Mouse (Mus musculus) lung, postnatal 36 days (tissue): Measurements from ENCODE around the gene Gm15557.
A peak's percentile ranks its signal among the peaks of the same experiment; 100 is the strongest.
"Not testable (repeated sequence)": the region's sequence is repeated elsewhere in the genome, so short reads cannot be mapped to it uniquely, and the experiment has no call there.

Source experiments
- DNase-seq: peaks from one replicate; pipeline ENCODE4 v3.0.0; 2022; ENCODE audit warnings: mixed read lengths

Gene Gm15557

GRCm38 (mm10) chr2:155940681-155941080 is at the start of gene Gm15557:
Gm15557 (plus strand) TSS chr2:155940728.
- DNase-seq = no peak

DNA sequence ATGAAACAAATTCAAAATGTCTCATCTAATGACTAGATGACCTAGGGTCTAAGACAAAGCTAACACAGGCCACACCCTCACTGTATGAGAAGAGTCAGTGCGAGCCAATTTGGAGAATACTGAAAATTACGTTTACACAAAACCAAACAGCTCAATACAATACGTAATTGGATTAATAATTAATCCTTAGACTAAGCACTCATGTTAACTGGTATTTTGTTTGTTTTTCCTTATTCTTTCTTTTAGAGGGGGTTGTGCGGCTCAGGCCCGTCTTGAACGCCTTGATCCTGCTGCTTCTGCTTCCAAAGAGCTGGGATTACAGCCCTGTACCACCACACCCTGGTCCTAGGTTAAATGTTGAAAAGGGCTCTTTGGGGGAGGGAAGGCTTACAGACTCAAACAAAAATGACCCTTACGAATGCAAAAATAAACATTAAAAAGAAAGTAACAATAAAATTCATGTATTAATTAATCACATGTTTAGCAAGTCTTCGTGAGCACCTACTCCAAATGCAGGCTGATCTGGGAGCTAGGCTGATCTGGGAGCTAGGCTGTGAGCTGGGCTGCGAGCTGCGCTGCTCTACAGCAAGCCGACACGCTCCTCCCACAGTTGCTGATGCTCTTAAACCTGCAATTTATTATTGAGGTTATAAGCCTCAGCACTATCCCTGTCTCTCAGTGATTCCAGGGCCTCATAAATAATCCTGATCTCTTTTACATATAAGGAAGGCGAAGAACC is 46.1 kb upstream of the Gm15557 start:
- DNase-seq = no peak

- peak; percentile 45 for DNase-seq
Measured at GRCm38 (mm10) chr2:155895046-155895735, 45.3 kb upstream of the Gm15557 start.

DNA sequence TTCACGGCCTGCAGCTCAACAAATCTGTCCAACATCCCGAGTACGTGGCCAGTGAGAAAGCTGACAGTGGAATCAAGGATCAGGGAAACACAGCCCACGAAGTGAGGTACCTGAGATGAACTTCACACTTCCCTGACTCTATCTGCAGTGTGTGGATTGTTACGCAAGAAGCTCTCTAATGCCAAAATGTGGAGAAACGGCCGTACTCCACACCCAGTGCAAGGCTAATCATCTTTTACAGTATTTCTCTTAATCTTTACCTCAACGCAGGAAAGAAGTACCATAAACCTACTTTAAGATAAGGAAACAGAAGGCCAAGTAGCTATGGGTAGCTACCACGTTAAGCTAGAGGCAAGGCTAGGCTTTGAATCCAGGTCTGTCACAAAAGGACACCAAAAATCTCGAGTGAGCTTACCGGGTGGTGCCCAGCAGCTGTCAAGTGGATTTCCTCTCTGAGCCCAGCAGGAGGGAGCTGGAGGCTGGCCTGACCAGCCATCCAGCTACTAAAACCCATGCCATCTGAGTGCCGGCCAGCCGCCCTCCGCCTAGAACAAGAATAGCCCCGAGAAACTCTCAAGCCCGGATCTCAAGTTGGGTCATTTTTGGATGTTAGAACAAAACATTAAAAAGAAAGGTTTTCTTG is 37.4 kb upstream of the Gm15557 start:
- peak; percentile 23 for DNase-seq

DNA sequence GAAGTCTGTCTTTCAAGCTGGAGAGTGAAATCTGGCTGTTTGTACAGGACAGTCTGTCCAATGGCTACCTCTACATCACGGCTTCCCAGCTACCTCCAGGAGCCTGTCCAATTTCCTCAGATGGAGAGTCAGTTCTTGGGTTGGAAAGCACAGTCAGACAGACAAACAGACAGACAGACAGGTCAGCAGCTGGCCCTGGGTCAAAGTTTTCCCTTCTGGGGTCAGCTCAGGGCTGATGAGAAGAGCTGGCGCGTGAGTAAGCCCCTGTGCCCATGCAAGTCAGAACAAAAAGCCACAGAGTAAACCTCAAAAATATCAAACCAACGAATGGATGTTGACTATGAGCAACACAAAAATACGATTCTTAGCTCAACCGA is 36.9 kb upstream of the Gm15557 start:
- no peak for DNase-seq

- no peak for DNase-seq
Measured at GRCm38 (mm10) chr2:155914684-155915083, 25.8 kb upstream of the Gm15557 start.

DNA sequence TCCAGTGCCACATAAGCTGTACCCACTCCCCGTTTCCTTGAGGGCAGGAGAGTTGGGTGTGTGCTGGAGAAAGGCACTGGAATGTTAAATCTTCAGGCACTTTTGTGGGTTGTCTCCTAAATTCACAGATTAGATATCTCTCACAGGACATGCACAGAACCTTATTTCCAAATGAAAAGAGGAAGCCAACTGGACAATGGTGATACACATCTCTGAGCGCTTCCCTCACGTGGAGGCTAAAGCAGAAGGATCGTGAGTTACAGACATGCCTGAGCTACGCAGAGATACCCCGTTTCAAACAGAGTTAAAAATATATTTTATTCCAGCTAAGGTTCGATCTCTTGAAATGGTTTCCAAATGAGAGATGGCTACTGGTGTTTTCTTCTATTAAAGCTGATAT is 17.4 kb upstream of the Gm15557 start:
- DNase-seq = no peak

DNA sequence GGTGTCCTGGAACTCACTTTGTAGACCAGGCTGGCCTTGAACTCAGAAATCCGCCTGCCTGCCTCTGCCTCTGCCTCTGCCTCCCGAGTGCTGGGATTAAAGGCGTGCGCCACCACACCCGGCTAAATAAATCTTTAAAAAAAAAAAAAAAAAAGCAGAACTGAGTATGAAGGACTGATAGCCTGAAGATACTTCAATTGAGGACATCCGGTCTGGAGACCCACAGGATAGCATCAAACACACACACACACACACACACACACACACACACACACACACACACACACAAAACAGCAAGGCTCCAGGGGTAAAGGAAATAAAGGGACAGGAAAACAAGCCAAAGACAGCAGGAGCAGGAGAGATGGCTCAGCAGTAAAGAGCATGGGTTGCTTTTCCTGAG is 15.3 kb upstream of the Gm15557 start:
- not testable (repeated sequence) for DNase-seq

- DNase-seq = no peak
Measured at GRCm38 (mm10) chr2:155928711-155929345, 11.7 kb upstream of the Gm15557 start.

- peak; percentile 97 for DNase-seq
Measured at GRCm38 (mm10) chr2:155929531-155930442, 10.7 kb upstream of the Gm15557 start, which contains the start of gene Uqcc1. Uqcc1 (minus strand) TSS chr2:155930310.

DNA sequence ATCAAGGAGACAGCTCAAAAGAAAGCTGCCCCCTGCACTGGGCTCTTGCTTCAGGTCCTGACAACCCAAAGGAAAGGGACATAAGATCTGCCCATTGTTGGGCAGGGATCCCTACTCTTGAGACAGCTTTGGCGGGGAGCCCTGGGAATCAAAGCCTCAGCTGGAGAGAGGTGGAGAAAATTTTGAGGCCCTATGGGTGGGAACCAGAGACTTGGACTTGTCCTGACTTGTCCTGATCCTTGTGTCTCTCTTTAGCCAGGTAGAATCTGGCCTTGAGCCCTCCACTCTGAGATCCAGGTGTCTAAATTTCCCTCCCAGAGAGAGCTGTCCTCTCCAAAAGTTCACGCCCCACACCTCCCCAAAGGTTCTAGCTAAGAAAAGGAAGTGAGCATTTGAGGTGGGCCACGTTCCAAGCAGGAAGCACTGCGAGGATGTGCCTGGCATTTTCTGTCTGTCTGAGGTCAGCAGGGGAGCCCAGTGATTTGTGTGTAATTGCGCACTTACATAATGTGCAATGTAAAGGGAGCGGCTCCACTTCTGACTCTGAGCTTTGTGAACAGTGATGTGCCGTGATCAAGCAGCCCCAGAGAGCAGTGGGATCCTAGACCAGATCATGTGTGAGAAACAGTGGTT is 515 bp upstream of the Gm15557 start:
- DNase-seq = no peak

GRCm38 (mm10) chr2:155941697-155942442 is 1.3 kb downstream of the Gm15557 start:
- peak; percentile 35 for DNase-seq

DNA sequence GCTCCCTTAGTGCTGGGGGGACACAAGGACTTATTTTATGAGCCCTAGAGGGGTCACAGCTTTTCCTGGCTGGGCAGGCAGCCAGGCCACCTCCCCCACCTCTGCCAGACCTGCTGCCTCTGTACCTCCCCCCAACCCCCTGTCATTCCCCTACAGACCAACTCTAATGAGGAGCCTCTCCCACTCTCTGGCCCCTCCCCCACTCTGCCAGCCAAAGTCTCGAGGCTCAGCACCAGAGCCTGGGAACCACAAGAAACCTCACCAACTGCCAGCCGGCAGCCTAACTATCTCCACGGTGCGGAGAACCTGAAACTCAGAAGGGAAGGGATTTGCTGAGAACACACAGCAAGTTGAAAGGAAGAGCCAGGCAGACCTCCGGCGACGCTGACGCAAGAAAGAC is 2.9 kb downstream of the Gm15557 start:
- DNase-seq = no peak

DNA sequence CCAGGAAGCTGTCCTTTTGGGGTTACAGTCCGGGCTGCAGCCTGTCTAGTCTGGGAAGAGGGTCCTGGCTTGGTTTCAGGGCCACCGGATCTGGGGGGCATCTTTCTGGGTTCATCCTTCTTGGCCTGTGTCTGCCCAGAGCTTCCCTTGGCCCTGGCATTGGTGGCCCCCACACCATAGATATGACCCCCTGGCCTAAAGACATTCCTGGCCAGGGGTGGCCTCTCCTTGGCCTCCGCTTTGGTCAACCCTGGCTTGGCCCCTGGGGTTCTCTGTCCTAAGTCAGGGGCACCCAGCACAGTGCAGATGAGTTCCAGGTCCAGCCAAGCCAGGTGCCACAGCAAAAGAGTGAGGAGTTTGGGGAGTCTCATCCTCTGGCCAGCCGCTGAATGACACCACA is 4.2 kb downstream of the Gm15557 start:
- no peak for DNase-seq

GRCm38 (mm10) chr2:155945124-155945523 is 4.6 kb downstream of the Gm15557 start, which contains the start of gene Gdf5:
Gdf5 (minus strand) TSS chr2:155945367.
- peak; percentile 30 for DNase-seq

DNA sequence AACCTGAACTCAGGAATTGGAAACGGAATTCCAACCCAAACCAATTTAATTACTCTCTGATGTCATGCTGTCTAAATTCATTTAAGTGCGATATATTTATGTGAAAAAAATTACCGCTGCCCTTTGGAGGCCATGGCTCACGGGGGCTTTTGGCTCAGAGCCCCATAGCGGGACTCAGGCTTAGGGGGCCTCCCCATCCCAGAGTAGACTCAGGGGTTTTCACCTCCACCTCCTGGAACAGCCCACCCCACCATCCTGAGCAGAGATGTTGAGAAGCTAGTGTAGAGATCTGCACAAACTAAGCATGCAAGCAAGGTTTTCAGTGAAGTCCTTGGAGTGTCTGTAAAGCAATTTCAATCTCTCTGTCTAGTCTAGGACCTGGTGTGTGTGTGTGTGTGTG is 5.1 kb downstream of the Gm15557 start:
- no peak for DNase-seq

GRCm38 (mm10) chr2:155946069-155946468 is 5.5 kb downstream of the Gm15557 start:
- peak; percentile 68 for DNase-seq

GRCm38 (mm10) chr2:155946499-155946898 is 6.0 kb downstream of the Gm15557 start:
- DNase-seq = no peak

DNA sequence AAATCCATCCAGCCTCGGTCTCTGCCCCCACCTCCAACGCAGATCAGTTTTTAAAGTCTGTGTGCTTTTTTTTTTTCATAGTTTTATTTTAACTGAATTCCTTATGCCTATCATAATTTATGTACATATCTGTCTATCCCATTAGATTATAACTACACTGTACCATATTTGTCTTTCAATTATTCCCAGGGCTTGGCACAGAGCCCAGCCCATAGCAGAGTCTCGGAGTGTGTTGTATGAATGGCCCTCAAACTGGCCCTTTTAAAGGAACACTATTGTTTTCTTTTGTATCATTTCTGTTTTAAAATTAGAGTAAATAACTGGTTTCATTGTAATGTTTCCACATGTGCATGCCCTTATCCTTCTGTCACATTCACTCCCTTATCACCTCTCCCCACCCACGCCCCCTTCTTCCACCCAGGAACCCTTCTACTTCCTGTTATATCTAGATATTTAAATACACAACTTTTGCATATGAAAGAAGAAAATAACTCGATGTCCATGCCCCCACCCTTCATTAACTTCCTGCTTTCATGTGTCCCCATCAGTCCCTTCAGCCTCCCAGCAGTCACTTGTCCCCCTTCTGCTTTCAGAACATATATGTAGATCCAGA is 7.0 kb downstream of the Gm15557 start:
- no peak for DNase-seq

DNA sequence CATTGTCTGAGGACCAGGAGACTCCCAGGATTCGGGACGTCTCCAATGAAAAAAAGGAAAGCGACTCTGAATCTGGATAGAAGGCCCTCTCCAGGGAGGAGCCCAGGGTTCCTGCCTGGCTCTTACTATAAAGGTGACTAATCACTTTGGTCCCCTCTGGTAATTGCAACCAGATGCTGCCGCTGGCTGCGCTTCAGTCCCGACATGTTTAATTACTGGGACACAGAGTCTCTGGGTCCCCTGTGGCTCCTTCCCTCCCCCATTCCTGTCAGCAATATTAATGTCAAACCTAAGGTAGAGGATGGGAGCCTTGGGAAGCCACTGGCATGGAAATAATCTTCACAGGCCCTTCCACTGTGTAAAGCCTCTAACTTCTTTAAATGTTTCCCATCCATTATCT is 8.8 kb downstream of the Gm15557 start:
- DNase-seq = no peak
